Mouse (Mus musculus): ENCODE measurements around the gene Nfkb1. TPM values are rescaled to one million over a fixed set of nuclear protein-coding genes. Genes with fewer than 3 reads are reported as not detected.

Gene Nfkb1
- total RNA-seq, 2 experiments from 2014 or later, result 48.3 to 58.1 TPM

- no peak for DNase-seq
These were observed 20.5 kb downstream of the Nfkb1 start for GRCm38 (mm10) chr3:135670869-135671268.

GRCm38 (mm10) chr3:135667084-135667483, 24.3 kb downstream of the Nfkb1 start:
- DNase-seq, result no peak

GRCm38 (mm10) chr3:135665777-135666259, 25.5 kb downstream of the Nfkb1 start:
- DNase-seq, result no peak

GRCm38 (mm10) chr3:135662139-135662864, 29.0 kb downstream of the Nfkb1 start:
- DNase-seq, result no peak

GRCm38 (mm10) chr3:135661707-135662106, 29.6 kb downstream of the Nfkb1 start:
- DNase-seq, result no peak

- no peak for DNase-seq
These were observed 32.7 kb downstream of the Nfkb1 start for GRCm38 (mm10) chr3:135658540-135659097.

- no peak for DNase-seq
These were observed 35.2 kb downstream of the Nfkb1 start for GRCm38 (mm10) chr3:135656156-135656555.

GRCm38 (mm10) chr3:135650773-135651555, 40.4 kb downstream of the Nfkb1 start:
- no peak for DNase-seq

GRCm38 (mm10) chr3:135649809-135650208, 41.5 kb downstream of the Nfkb1 start:
- no peak for DNase-seq

GRCm38 (mm10) chr3:135648501-135648900, 42.8 kb downstream of the Nfkb1 start:
- no peak for DNase-seq

- DNase-seq, result no peak
These were observed 44.7 kb downstream of the Nfkb1 start for GRCm38 (mm10) chr3:135646622-135647021.

GRCm38 (mm10) chr3:135644971-135645370, 46.4 kb downstream of the Nfkb1 start:
- DNase-seq, result no peak

- DNase-seq, result no peak
These were observed 49.8 kb downstream of the Nfkb1 start for GRCm38 (mm10) chr3:135641623-135641915.

- no peak for DNase-seq
These were observed 50.3 kb downstream of the Nfkb1 start for GRCm38 (mm10) chr3:135640856-135641622.

- DNase-seq, result no peak
These were observed 51.1 kb downstream of the Nfkb1 start for GRCm38 (mm10) chr3:135640203-135640602.

GRCm38 (mm10) chr3:135637592-135637991, 53.8 kb downstream of the Nfkb1 start:
- DNase-seq, result no peak

GRCm38 (mm10) chr3:135636454-135636853, 54.9 kb downstream of the Nfkb1 start:
- peak; percentile 25 for DNase-seq

GRCm38 (mm10) chr3:135635646-135636434, 55.5 kb downstream of the Nfkb1 start:
- no peak for DNase-seq

- no peak for DNase-seq
These were observed 56.3 kb downstream of the Nfkb1 start for GRCm38 (mm10) chr3:135635030-135635429.

- DNase-seq, result no peak
These were observed 57.1 kb downstream of the Nfkb1 start for GRCm38 (mm10) chr3:135634275-135634674.

- peak; percentile 26 for DNase-seq
These were observed 59.5 kb downstream of the Nfkb1 start for GRCm38 (mm10) chr3:135631856-135632255.

- DNase-seq, result peak; percentile 31
These were observed 60.3 kb downstream of the Nfkb1 start for GRCm38 (mm10) chr3:135631096-135631457.

Measured in adrenal gland, postnatal 10 days (tissue).